Mouse (Mus musculus): ENCODE results near the gene Spata32. TPM values are rescaled to one million over a fixed set of nuclear protein-coding genes. Genes with fewer than 3 reads are reported as not detected.
"Not testable (repeated sequence)": the region's sequence is repeated elsewhere in the genome, so short reads cannot be mapped to it uniquely, and the experiment has no call there.

The Spata32 gene
- total RNA-seq, 2 experiments from 2014 or later = 1.2 to 1.3 TPM

DNA sequence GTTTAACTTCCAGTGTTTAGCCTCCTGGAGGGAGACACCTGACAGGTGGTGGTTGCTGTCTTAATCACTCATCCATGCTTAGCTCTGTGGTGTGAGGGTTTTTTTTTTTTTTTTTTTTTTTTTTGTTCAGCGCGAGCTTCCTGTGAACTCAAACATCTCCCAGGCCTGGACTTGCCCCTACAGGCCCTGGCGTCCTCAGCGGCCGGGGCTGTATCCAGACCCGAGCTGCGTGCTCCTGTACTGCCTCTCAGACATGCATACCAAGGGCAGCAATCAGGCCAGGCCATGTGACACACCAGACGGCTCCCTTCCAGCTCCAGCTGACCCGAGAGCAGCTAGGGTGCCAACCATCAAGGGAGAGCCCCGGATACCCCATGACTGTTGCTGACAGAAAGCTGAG is 18.7 kb upstream of the Spata32 start:
- no peak for TF ChIP-seq CTCF (conservative IDR thresholded peaks at IDR 0.05)
- H3K27ac ChIP-seq = no peak overlapping the region
- H3K4me3 ChIP-seq = no peak overlapping the region
- DNase-seq (ENCODE audit: low spot score in 2 of 2) = no peak

DNA sequence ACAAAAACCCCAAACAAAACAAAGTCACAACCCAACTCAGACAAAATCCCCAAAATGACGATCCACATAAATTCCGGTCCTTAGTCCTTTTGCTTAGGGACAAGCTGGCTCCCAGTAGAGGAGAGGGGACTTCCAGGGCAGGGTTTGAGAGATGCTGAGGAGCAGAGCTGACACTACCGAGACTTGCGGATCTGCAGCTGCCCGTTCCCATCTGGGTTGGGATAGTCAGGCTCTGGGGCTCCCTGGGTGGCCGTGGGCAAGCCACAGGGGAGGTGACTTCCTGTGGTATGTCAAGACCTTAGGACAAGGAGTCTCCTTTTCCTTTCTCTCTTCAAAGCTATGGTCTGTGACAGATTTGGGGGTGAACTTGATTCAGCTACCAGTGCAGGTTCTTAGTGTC is 18.2 kb upstream of the Spata32 start:
- DNase-seq (ENCODE audit: low spot score in 2 of 2) = no peak
- Histone ChIP-seq H3K4me3 (no peak overlapping the region), H3K27ac (no peak overlapping the region)
- TF ChIP-seq CTCF (conservative IDR thresholded peaks at IDR 0.05) = no peak

DNA sequence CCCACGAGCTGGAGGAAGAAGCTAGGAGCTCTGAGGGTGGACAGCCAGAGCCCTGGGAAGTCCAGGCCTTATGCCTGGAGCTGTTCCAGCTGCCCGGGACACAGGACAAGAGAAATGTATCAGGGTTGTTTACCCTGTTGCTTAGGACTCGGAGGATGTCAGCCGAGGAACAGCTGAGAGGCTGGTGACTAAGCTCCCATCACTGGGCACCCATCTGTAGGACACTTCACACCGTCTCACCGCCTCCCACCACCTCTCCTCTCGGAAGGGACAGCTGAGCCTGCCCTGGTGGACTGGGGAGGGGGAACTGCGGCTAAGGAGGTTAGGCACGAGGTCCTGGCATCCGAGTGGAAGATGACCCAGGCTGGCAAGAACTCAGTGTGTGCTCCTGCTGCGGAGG is 17.5 kb upstream of the Spata32 start:
- DNase-seq (ENCODE audit: low spot score in 2 of 2) = no peak
- Histone ChIP-seq H3K27ac (peak overlapping the region; percentile 6; the same call in 1 of the 2 replicates), H3K4me3 (no peak overlapping the region)
- TF ChIP-seq CTCF (conservative IDR thresholded peaks at IDR 0.05) = no peak

DNA sequence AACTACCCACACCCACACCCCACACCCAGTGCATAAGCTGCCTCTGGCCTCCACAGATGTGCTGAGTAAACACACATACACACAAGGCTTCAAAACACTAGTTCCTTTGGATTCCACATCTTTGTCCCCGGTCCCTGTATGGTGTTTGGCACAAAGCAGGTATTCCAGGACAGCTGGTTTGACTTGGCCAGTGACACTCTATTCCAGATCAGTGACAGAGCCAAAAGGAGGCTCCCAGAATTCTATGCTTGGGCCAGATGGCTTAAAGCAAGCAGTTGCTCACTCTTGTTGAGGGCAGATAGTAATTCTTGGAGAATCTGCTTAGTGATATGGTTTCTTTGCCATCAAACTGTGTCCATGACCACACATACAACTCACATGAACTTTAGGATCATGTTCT is 16.2 kb upstream of the Spata32 start:
- Histone ChIP-seq H3K4me3 (no peak overlapping the region), H3K27ac (no peak overlapping the region)
- no peak for DNase-seq (ENCODE audit: low spot score in 2 of 2)
- TF ChIP-seq CTCF (conservative IDR thresholded peaks at IDR 0.05) = no peak

GRCm38 (mm10) chr11:103232966-103233365 is 14.7 kb upstream of the Spata32 start:
- peak; percentile 97; the same call in 1 of the 2 replicates for TF ChIP-seq CTCF (conservative IDR thresholded peaks at IDR 0.05)
- Histone ChIP-seq H3K27ac (no peak overlapping the region), H3K4me3 (no peak overlapping the region)
- DNase-seq (ENCODE audit: low spot score in 2 of 2) = peak; percentile 75 to 85

DNA sequence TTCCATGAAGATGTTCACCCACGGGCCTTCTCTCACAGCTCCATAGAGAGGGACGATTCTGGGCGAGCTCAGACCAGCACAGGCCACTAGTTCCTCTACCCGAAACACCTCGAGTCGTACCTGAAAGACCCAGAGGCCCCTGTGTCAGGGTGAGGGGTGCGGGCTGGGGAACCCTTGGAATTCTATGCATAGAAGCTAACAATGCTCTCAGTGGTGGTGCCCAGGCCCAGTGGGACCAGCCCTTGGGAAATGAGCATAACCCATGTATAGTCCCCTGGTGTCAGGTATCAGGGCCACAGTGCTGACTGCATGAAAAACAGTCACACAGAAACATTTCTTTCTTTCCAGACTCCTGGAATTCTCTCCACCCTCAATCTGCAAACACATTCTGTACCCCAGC is 13.1 kb upstream of the Spata32 start:
- no peak for DNase-seq (ENCODE audit: low spot score in 2 of 2)
- no peak for TF ChIP-seq CTCF (conservative IDR thresholded peaks at IDR 0.05)
- Histone ChIP-seq H3K27ac (no peak overlapping the region), H3K4me3 (no peak overlapping the region)

- H3K4me3 ChIP-seq = no peak overlapping the region
- no peak for TF ChIP-seq CTCF (conservative IDR thresholded peaks at IDR 0.05)
- no peak overlapping the region for H3K27ac ChIP-seq
- DNase-seq (ENCODE audit: low spot score in 2 of 2) = no peak
These were observed 12.4 kb upstream of the Spata32 start for GRCm38 (mm10) chr11:103230626-103231025.

- no peak overlapping the region for H3K4me3 ChIP-seq
- DNase-seq (ENCODE audit: low spot score in 2 of 2) = no peak
- peak; percentile 59 for TF ChIP-seq CTCF (conservative IDR thresholded peaks at IDR 0.05)
- H3K27ac ChIP-seq = no peak overlapping the region
These were observed 11.4 kb upstream of the Spata32 start for GRCm38 (mm10) chr11:103229608-103230007.

DNA sequence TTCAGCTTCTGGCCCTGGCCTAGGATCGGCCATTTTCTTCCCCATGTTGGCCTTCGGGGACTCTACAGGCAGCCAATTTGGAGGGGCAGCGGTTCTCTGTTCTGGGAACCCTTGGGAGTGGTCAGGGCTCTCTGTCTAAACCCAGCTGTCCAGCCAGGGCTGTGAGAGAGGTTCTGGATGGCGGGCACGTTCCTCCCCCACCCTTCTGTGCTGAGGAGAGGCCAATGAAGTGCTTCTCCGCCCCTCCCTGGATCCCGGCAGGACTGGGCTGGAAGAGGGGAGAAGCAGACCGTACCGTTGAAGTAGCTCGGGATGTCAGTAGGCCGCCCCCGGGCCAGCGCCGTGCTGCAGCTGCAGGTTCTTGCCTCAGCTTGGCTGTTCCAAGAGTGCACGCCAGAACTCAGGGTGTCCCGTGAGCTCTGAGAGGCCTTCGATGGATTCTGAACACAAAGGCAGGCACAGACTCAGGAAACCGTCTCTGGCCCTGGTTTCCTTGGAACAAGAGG is 5.8 kb upstream of the Spata32 start:
- no peak for DNase-seq (ENCODE audit: low spot score in 2 of 2)
- Histone ChIP-seq H3K27ac (peak overlapping the region; percentile 63), H3K4me3 (no peak overlapping the region)
- TF ChIP-seq CTCF (conservative IDR thresholded peaks at IDR 0.05) = no peak

DNA sequence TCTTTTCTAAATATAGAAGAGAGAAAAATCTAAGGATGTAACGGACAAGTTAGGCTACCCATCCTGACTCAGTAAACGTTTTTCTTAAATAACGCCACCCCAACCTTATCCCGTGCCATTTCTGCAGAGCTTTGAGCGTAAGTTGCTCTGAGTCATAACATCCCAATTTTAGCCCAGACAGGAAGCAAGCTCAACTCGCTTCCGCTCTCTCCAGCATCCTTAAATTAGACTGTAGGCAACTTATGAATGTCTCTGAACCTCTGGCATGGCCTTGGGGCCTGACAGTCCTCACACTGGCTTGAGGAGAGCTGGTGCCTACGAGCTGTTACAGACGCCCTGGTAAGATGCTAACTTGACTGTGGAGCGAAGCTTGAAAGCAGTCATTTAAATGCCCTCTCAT is 5.2 kb upstream of the Spata32 start:
- H3K4me3 ChIP-seq = no peak overlapping the region
- no peak for DNase-seq (ENCODE audit: low spot score in 2 of 2)
- no peak for TF ChIP-seq CTCF (conservative IDR thresholded peaks at IDR 0.05)
- peak overlapping the region; percentile 63 for H3K27ac ChIP-seq

DNA sequence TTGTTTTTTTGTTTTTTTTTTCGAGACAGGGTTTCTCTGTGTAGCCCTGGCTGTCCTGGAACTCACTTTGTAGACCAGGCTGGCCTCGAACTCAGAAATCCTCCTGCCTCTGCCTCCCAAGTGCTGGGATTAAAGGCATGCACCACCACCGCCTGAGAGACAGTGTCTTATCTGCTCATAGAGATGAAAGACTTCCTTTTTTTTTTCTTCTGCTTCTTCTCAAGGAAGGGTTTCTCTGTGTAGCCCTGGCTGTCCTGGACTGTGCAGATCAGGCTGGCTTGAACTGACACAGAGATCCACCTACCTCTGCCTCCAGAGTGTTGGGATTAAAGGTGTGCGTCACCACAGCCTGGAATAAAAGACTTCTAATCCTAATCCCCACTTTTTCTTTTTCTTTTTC is 4.5 kb upstream of the Spata32 start:
- not testable (repeated sequence) for H3K27ac ChIP-seq; DNase-seq (ENCODE audit: low spot score in 2 of 2); H3K4me3 ChIP-seq

- Histone ChIP-seq H3K27ac (no peak overlapping the region), H3K4me3 (no peak overlapping the region)
- DNase-seq (ENCODE audit: low spot score in 2 of 2) = no peak
- TF ChIP-seq CTCF (conservative IDR thresholded peaks at IDR 0.05) = no peak
These were observed 3.2 kb upstream of the Spata32 start for GRCm38 (mm10) chr11:103221437-103221836.

DNA sequence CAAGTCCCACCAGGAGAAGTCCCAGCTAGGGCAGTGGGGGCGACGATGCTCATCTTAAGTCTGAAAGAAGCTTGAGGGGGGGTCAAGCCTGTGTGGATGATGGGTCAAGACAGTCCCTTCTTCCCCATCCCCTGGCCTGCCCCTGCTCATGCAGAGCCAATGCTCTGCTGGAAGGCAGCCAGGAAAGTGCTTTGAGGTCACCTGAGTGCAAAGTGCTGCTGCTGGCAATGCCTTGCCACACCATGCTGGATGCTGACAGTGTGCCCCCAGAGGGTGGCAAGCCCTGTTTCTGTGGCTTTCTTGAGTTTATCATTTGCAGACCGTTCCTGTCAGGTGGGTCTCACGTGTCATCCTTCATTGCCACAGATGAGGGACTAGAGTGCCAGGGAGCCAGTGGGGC is 1.8 kb upstream of the Spata32 start:
- no peak overlapping the region for H3K4me3 ChIP-seq
- H3K27ac ChIP-seq = no peak overlapping the region
- no peak for TF ChIP-seq CTCF (conservative IDR thresholded peaks at IDR 0.05)
- DNase-seq (ENCODE audit: low spot score in 2 of 2) = no peak

- H3K4me3 ChIP-seq = no peak overlapping the region
- H3K27ac ChIP-seq = no peak overlapping the region
- no peak for DNase-seq (ENCODE audit: low spot score in 2 of 2)
- no peak for TF ChIP-seq CTCF (conservative IDR thresholded peaks at IDR 0.05)
These were observed 1.0 kb upstream of the Spata32 start for GRCm38 (mm10) chr11:103219259-103219658.

GRCm38 (mm10) chr11:103218517-103218901 is 277 bp upstream of the Spata32 start:
- no peak for DNase-seq (ENCODE audit: low spot score in 2 of 2)
- TF ChIP-seq CTCF (conservative IDR thresholded peaks at IDR 0.05) = no peak
- peak overlapping the region; percentile 93 for H3K27ac ChIP-seq
- peak overlapping the region; percentile 71 for H3K4me3 ChIP-seq

All from layer of hippocampus, adult 2 months (tissue).